Mouse (Mus musculus): ENCODE results near the gene Slc22a20.

Slc22a20 gene

GRCm38 (mm10) chr19:5928104-5928503, 57.8 kb downstream of the Slc22a20 start:
- ATAC-seq (ENCODE audit: insufficient number of reproducible peaks, low FRiP score, low TSS enrichment), result no peak

- ATAC-seq (ENCODE audit: insufficient number of reproducible peaks, low FRiP score, low TSS enrichment), result no peak
Observed at GRCm38 (mm10) chr19:5927532-5927931, 58.4 kb downstream of the Slc22a20 start.

GRCm38 (mm10) chr19:5927026-5927425, 58.9 kb downstream of the Slc22a20 start:
- ATAC-seq (ENCODE audit: insufficient number of reproducible peaks, low FRiP score, low TSS enrichment), result no peak

GRCm38 (mm10) chr19:5925311-5925855, 60.6 kb downstream of the Slc22a20 start:
- ATAC-seq (ENCODE audit: insufficient number of reproducible peaks, low FRiP score, low TSS enrichment), result no peak

- ATAC-seq (ENCODE audit: insufficient number of reproducible peaks, low FRiP score, low TSS enrichment), result peak; percentile 85; the same call in 1 of the 2 replicates
Observed at GRCm38 (mm10) chr19:5924713-5925093, 61.2 kb downstream of the Slc22a20 start, which contains the start of gene Cdc42ep2. Gene Cdc42ep2, minus strand, starts transcription at chr19:5924816.

GRCm38 (mm10) chr19:5923990-5924712, 61.8 kb downstream of the Slc22a20 start:
- ATAC-seq (ENCODE audit: insufficient number of reproducible peaks, low FRiP score, low TSS enrichment), result peak; percentile 72; the same call in 1 of the 2 replicates

GRCm38 (mm10) chr19:5922963-5923362, 63.0 kb downstream of the Slc22a20 start:
- ATAC-seq (ENCODE audit: insufficient number of reproducible peaks, low FRiP score, low TSS enrichment), result no peak

GRCm38 (mm10) chr19:5922119-5922942, 63.6 kb downstream of the Slc22a20 start:
- no peak for ATAC-seq (ENCODE audit: insufficient number of reproducible peaks, low FRiP score, low TSS enrichment)

- ATAC-seq (ENCODE audit: insufficient number of reproducible peaks, low FRiP score, low TSS enrichment), result no peak
Observed at GRCm38 (mm10) chr19:5921715-5922114, 64.2 kb downstream of the Slc22a20 start.
